Mouse (Mus musculus) kidney, adult 2 months (tissue): ENCODE results near the gene Gclc.

Experiments used
- CTCF ChIP-seq: fragments of 200-500 bp; conservative IDR thresholded peaks from 2 replicates; pipeline ENCODE4 v1.5.1; 2011; ENCODE audit warnings: low read depth, mild to moderate bottlenecking, control low read depth, low read length, moderate library complexity, mixed read lengths; ENCODE audit not compliant: insufficient read depth, insufficient read length
- POLR2A ChIP-seq: fragments of 200-500 bp; IDR thresholded peaks from one replicate; pipeline ENCODE4 v1.6.1; 2011; ENCODE audit warnings: low read depth, low read length, control low read depth

GRCm38 (mm10) chr9:77828531-77828965 is 74.2 kb downstream of the Gclc start:
- TF ChIP-seq CTCF: no peak
- no peak for TF ChIP-seq POLR2A
